Mouse (Mus musculus): Measurements from ENCODE around the gene Dazap2. TPM values are rescaled to one million over a fixed set of nuclear protein-coding genes. Genes with fewer than 3 reads are reported as not detected.

Dazap2 gene
- total and polyA plus RNA-seq, 2 experiments from 2014 or later: 213 to 234 TPM

GRCm38 (mm10) chr15:100664813-100665274 is 49.7 kb downstream of the Dazap2 start:
- no peaks in the 10 kb centered on the region for H3K36me3 ChIP-seq (replicated peaks; ENCODE audit: control insufficient read depth, insufficient read depth, low read length)
- no peak for DNase-seq (ENCODE audit: low spot score)
- H3K4me1 ChIP-seq (ENCODE audit: control insufficient read depth, insufficient read depth): 0 out of 2 replicates have a peak, but pooled peaks cover 5% of the 10 kb centered on the region
- H3K9ac ChIP-seq (replicated peaks; ENCODE audit: low read depth, low read length): no peak overlapping the region
- no peak overlapping the region for H3K4me3 ChIP-seq (ENCODE audit: low read depth, low read length)
- no peak for TF ChIP-seq EP300 (IDR thresholded peaks at IDR 0.05; ENCODE audit: low read depth)
- TF ChIP-seq CTCF (IDR thresholded peaks at IDR 0.05; ENCODE audit: low read depth): no peak
- WGBS: 74% methylated on average over 9 of the region's 9 CpGs
- no peaks in the 10 kb centered on the region for H3K9me3 ChIP-seq (replicated peaks; ENCODE audit: control insufficient read depth, low read length)
- H3K27ac ChIP-seq (ENCODE audit: low read depth): no peak overlapping the region
- H3K4me2 ChIP-seq (ENCODE audit: low read depth, low read length): no peak overlapping the region
- no peak for ATAC-seq (ENCODE audit: insufficient read depth, low read depth)
- H3K27me3 ChIP-seq (ENCODE audit: control insufficient read depth, insufficient read depth, low read length): no peaks in the 10 kb centered on the region

GRCm38 (mm10) chr15:100665411-100666218 is 50.5 kb downstream of the Dazap2 start:
- no peak overlapping the region for H3K4me3 ChIP-seq (ENCODE audit: low read depth, low read length)

GRCm38 (mm10) chr15:100666219-100666696 is 51.1 kb downstream of the Dazap2 start:
- H3K36me3 ChIP-seq (replicated peaks; ENCODE audit: control insufficient read depth, insufficient read depth, low read length): no peaks in the 10 kb centered on the region
- ATAC-seq (ENCODE audit: insufficient read depth, low read depth) (0 out of 2 replicates have a peak, but pooled peaks have one; percentile 27), DNase-seq (ENCODE audit: low spot score) (peak; percentile 44)
- H3K4me1 ChIP-seq (ENCODE audit: control insufficient read depth, insufficient read depth): 0 out of 2 replicates have a peak, but pooled peaks cover 5% of the 10 kb centered on the region
- no peak overlapping the region for H3K9ac ChIP-seq (replicated peaks; ENCODE audit: low read depth, low read length)
- H3K4me3 ChIP-seq (ENCODE audit: low read depth, low read length): no peak overlapping the region
- peak overlapping the region; percentile 28; the same call in 1 of the 2 replicates for H3K4me2 ChIP-seq (ENCODE audit: low read depth, low read length)
- 7% methylated on average over 7 of the region's 7 CpGs for WGBS
- H3K27me3 ChIP-seq (ENCODE audit: control insufficient read depth, insufficient read depth, low read length): no peaks in the 10 kb centered on the region
- no peaks in the 10 kb centered on the region for H3K9me3 ChIP-seq (replicated peaks; ENCODE audit: control insufficient read depth, low read length)
- H3K27ac ChIP-seq (ENCODE audit: low read depth): peak overlapping the region; percentile 50
- TF ChIP-seq CTCF (IDR thresholded peaks at IDR 0.05; ENCODE audit: low read depth) (no peak), EP300 (IDR thresholded peaks at IDR 0.05; ENCODE audit: low read depth) (no peak)

More at GRCm38 (mm10) chr15:100665411-100666218, 50.5 kb downstream of the Dazap2 start:
- 37% methylated on average over 8 of the region's 9 CpGs for WGBS
- no peak for TF ChIP-seq CTCF (IDR thresholded peaks at IDR 0.05; ENCODE audit: low read depth)
- TF ChIP-seq EP300 (IDR thresholded peaks at IDR 0.05; ENCODE audit: low read depth): no peak
- DNase-seq (ENCODE audit: low spot score): no peak
- 0 out of 2 replicates have a peak, but pooled peaks cover 5% of the 10 kb centered on the region for H3K4me1 ChIP-seq (ENCODE audit: control insufficient read depth, insufficient read depth)
- peak overlapping the region; percentile 50; the same call in 1 of the 2 replicates for H3K27ac ChIP-seq (ENCODE audit: low read depth)
- ATAC-seq (ENCODE audit: insufficient read depth, low read depth): no peak
- no peaks in the 10 kb centered on the region for H3K27me3 ChIP-seq (ENCODE audit: control insufficient read depth, insufficient read depth, low read length)
- H3K9ac ChIP-seq (replicated peaks; ENCODE audit: low read depth, low read length): no peak overlapping the region
- no peaks in the 10 kb centered on the region for H3K36me3 ChIP-seq (replicated peaks; ENCODE audit: control insufficient read depth, insufficient read depth, low read length)
- peak overlapping the region; percentile 28; the same call in 1 of the 2 replicates for H3K4me2 ChIP-seq (ENCODE audit: low read depth, low read length)
- no peaks in the 10 kb centered on the region for H3K9me3 ChIP-seq (replicated peaks; ENCODE audit: control insufficient read depth, low read length)

- Histone ChIP-seq H3K27me3 (ENCODE audit: control insufficient read depth, insufficient read depth, low read length) (no peaks in the 10 kb centered on the region), H3K27ac (ENCODE audit: low read depth) (peak overlapping the region; percentile 50), H3K9me3 (replicated peaks; ENCODE audit: control insufficient read depth, low read length) (no peaks in the 10 kb centered on the region), H3K4me3 (ENCODE audit: low read depth, low read length) (no peak overlapping the region), H3K36me3 (replicated peaks; ENCODE audit: control insufficient read depth, insufficient read depth, low read length) (no peaks in the 10 kb centered on the region), H3K4me2 (ENCODE audit: low read depth, low read length) (peak overlapping the region; percentile 28; the same call in 1 of the 2 replicates), H3K4me1 (ENCODE audit: control insufficient read depth, insufficient read depth) (0 out of 2 replicates have a peak, but pooled peaks cover 5% of the 10 kb centered on the region), H3K9ac (replicated peaks; ENCODE audit: low read depth, low read length) (no peak overlapping the region)
- no peak for TF ChIP-seq CTCF (IDR thresholded peaks at IDR 0.05; ENCODE audit: low read depth)
- no peak for TF ChIP-seq EP300 (IDR thresholded peaks at IDR 0.05; ENCODE audit: low read depth)
- WGBS: 34% methylated on average over 12 of the region's 12 CpGs
- DNase-seq (ENCODE audit: low spot score): no peak
- ATAC-seq (ENCODE audit: insufficient read depth, low read depth): 0 out of 2 replicates have a peak, but pooled peaks have one; percentile 17
Measured at GRCm38 (mm10) chr15:100666851-100667250, 51.7 kb downstream of the Dazap2 start.

- Histone ChIP-seq H3K4me2 (ENCODE audit: low read depth, low read length) (peak overlapping the region; percentile 19; the same call in 1 of the 2 replicates), H3K4me1 (ENCODE audit: control insufficient read depth, insufficient read depth) (0 out of 2 replicates have a peak, but pooled peaks cover 5% of the 10 kb centered on the region), H3K27ac (ENCODE audit: low read depth) (no peak overlapping the region), H3K9ac (replicated peaks; ENCODE audit: low read depth, low read length) (no peak overlapping the region), H3K4me3 (ENCODE audit: low read depth, low read length) (no peak overlapping the region), H3K27me3 (ENCODE audit: control insufficient read depth, insufficient read depth, low read length) (no peaks in the 10 kb centered on the region), H3K9me3 (replicated peaks; ENCODE audit: control insufficient read depth, low read length) (no peaks in the 10 kb centered on the region), H3K36me3 (replicated peaks; ENCODE audit: control insufficient read depth, insufficient read depth, low read length) (no peaks in the 10 kb centered on the region)
- DNase-seq (ENCODE audit: low spot score): no peak
- no peak for TF ChIP-seq EP300 (IDR thresholded peaks at IDR 0.05; ENCODE audit: low read depth)
- no peak for TF ChIP-seq CTCF (IDR thresholded peaks at IDR 0.05; ENCODE audit: low read depth)
- 43% methylated on average over 6 of the region's 6 CpGs for WGBS
- ATAC-seq (ENCODE audit: insufficient read depth, low read depth): no peak
Measured at GRCm38 (mm10) chr15:100667420-100667819, 52.3 kb downstream of the Dazap2 start.

Measured in heart, postnatal 0 days (tissue).